Mouse (Mus musculus) hindbrain, embryonic 11.5 days (tissue): ENCODE measurements around the gene Gm49630. TPM values are rescaled to one million over a fixed set of nuclear protein-coding genes. Genes with fewer than 3 reads are reported as not detected.
"Not testable (repeated sequence)": the region's sequence is repeated elsewhere in the genome, so short reads cannot be mapped to it uniquely, and the experiment has no call there.

Experiments used
- ATAC-seq: fragments of 200-750 bp; cut with Nextera tagmentation; 2 replicates; pipeline ENCODE4 v1.8.0; 2017; ENCODE audit warnings: mild to moderate bottlenecking, moderate TSS enrichment, moderate library complexity; ENCODE audit not compliant: low FRiP score
- DNase-seq: peaks from one replicate; pipeline ENCODE4 v3.0.0-alpha.2; 2015; ENCODE audit warnings: low spot score
- H3K27ac ChIP-seq: fragments of 300-500 bp; sonication (generic); 2 replicates; pipeline ENCODE4 v1.5.1; 2014; ENCODE audit warnings: mild to moderate bottlenecking, low read depth, low read length
- H3K27me3 ChIP-seq: fragments of 300-500 bp; sonication (generic); 2 replicates; pipeline ENCODE4 v1.6.1; 2014; ENCODE audit warnings: mild to moderate bottlenecking, low read length, moderate library complexity, mixed read lengths; ENCODE audit not compliant: control insufficient read depth, insufficient read depth
- H3K36me3 ChIP-seq: fragments of 300-500 bp; sonication (generic); 2 replicates; pipeline ENCODE4 v1.6.1; 2014; ENCODE audit warnings: mild to moderate bottlenecking, low read length, moderate library complexity, mixed read lengths; ENCODE audit not compliant: control insufficient read depth, insufficient read depth
- H3K4me1 ChIP-seq: fragments of 300-500 bp; sonication (generic); replicated peaks from 2 replicates; pipeline ENCODE4 v1.6.1; 2014; ENCODE audit warnings: low read length, mixed read lengths; ENCODE audit not compliant: control insufficient read depth, insufficient read depth
- H3K4me2 ChIP-seq: fragments of 300-500 bp; sonication (generic); replicated peaks from 2 replicates; pipeline ENCODE4 v1.6.1; 2014; ENCODE audit warnings: mild to moderate bottlenecking, low read depth, low read length
- H3K4me3 ChIP-seq: fragments of 300-500 bp; sonication (generic); 2 replicates; pipeline ENCODE4 v1.5.1; 2014; ENCODE audit warnings: low read depth, low read length
- H3K9ac ChIP-seq: fragments of 300-500 bp; sonication (generic); 2 replicates; pipeline ENCODE4 v1.6.1; 2014; ENCODE audit warnings: low read depth, low read length
- H3K9me3 ChIP-seq: fragments of 300-500 bp; sonication (generic); 2 replicates; pipeline ENCODE4 v1.6.1; 2016; ENCODE audit warnings: low read length; ENCODE audit not compliant: control insufficient read depth
- WGBS: fragments of 180-500 bp; shearing (Covaris S2); extraction: QIAGEN DNeasy Blood & Tissue Kit; methylation state at CpG from one replicate; pipeline ENCODE4 v1.1.7; 2014; 5-methylcytosine and 5-hydroxymethylcytosine counted together
- polyA plus RNA-seq: library from polyadenylated mRNA; unstranded; fragments of >200 nt; fragmentation: Nextera tagmentation; extraction: Ambion mirVana; gene quantifications from 2 replicates; pipeline ENCODE4 v1.2.1, GENCODE M21; 2014

Gm49630 gene
- polyA plus RNA-seq, 1 experiment from 2014 or later: not detected

GRCm38 (mm10) chr17:7306278-7307196 lies 65.2 kb downstream of the Gm49630 start:
- peak; percentile 75; the same call in 1 of the 2 replicates for ATAC-seq
- 61% methylated on average over 8 of the region's 8 CpGs for WGBS
- not testable (repeated sequence) for H3K4me3 ChIP-seq, H3K27ac ChIP-seq, H3K9me3 ChIP-seq, H3K4me1 ChIP-seq, DNase-seq, H3K36me3 ChIP-seq, H3K4me2 ChIP-seq, H3K9ac ChIP-seq, H3K27me3 ChIP-seq

Other genes starting within 250 kb of the Gm49630 start
- gene Rps6ka2, start 201.9 kb downstream of the Gm49630 start, polyA plus RNA-seq: 22.5 and 27.2 TPM in 2 replicates
- gene Tcp10a, start 47.3 kb downstream of the Gm49630 start, polyA plus RNA-seq: not detected in 2 replicates
- not detected in 2 replicates for gene Ttll2, start 19.3 kb downstream of the Gm49630 start, polyA plus RNA-seq
- not detected in 2 replicates for gene Unc93a2, start 13.5 kb upstream of the Gm49630 start, polyA plus RNA-seq